Comparison of ENCODE assay signal across 11 mouse cellular contexts in genomic region chr12:25311728-25312127, GRCm38 (mm10).
A peak's percentile ranks its signal among the peaks of the same experiment; 100 is the strongest.
DNase-seq lines count a peak whose midpoint lies in the region; ATAC-seq lines count a peak whose summit lies in the region.
"Had no signal": no experiment of that assay in that cellular context is flagged by ENCODE, and none has a peak within 500 bp of the region (broad histone marks: within the 10 kb centered on the region; RNA-seq: fewer than 3 reads in every experiment).

No protein-coding gene starts in this region.

- H3K9ac ChIP-seq in lung, embryonic 15.5 days = no peak overlapping the region
- H3K9ac ChIP-seq: hindbrain, embryonic 12.5 days; liver, embryonic 14.5 days had no signal

- DNase-seq in lung, postnatal 10 days = no peak
- DNase-seq in induced T-regulatory cell, adult 2 months (ENCODE audit: low read depth) = peak; percentile 81
- peak; percentile 37 to 41 for DNase-seq in spleen, adult 18-20 months
- DNase-seq in layer of hippocampus, postnatal 14 days (ENCODE audit: low spot score in 2 of 2) = no peak
- no peak for DNase-seq in neural tube, embryonic 10.5 days (ENCODE audit: extremely low spot score, low spot score)
- DNase-seq in kidney, adult 8-10 months = no peak
- no peak for DNase-seq in layer of hippocampus, adult 11-12 months (ENCODE audit: low spot score)

- ATAC-seq in lung, embryonic 15.5 days (ENCODE audit: borderline replicate concordance, extremely low read depth, low FRiP score, low TSS enrichment) = no peak

- H3K4me1 ChIP-seq in lung, embryonic 15.5 days = peaks cover 21% of the 10 kb centered on the region
- H3K4me1 ChIP-seq: hindbrain, embryonic 12.5 days had no signal

- no peaks in the 10 kb centered on the region for H3K9me3 ChIP-seq in lung, embryonic 15.5 days
- H3K9me3 ChIP-seq: hindbrain, embryonic 12.5 days had no signal

- H3K4me3 ChIP-seq in lung, embryonic 15.5 days = no peak overlapping the region
- H3K4me3 ChIP-seq: hindbrain, embryonic 12.5 days; left cerebral cortex, adult 2 months had no signal

- H3K27me3 ChIP-seq in lung, embryonic 15.5 days = no peaks in the 10 kb centered on the region
- H3K27me3 ChIP-seq: hindbrain, embryonic 12.5 days had no signal

- peak overlapping the region; percentile 69 for H3K27ac ChIP-seq in lung, embryonic 15.5 days
- H3K27ac ChIP-seq: hindbrain, embryonic 12.5 days; left cerebral cortex, adult 2 months; liver, embryonic 14.5 days had no signal

- 88% methylated on average over 7 of the region's 7 CpGs for WGBS in lung, embryonic 15.5 days

- H3K4me2 ChIP-seq in lung, embryonic 15.5 days = no peak overlapping the region
- H3K4me2 ChIP-seq: hindbrain, embryonic 12.5 days had no signal

- H3K36me3 ChIP-seq in lung, embryonic 15.5 days = no peaks in the 10 kb centered on the region
- H3K36me3 ChIP-seq: hindbrain, embryonic 12.5 days had no signal

Comparison
In these comparisons a context has a peak if more than half of its experiments do, and no peak if none do; other contexts are left out.
1. DNase-seq: peak in induced T-regulatory cell, adult 2 months (single experiment) and spleen, adult 18-20 months (2 of 2); none in lung, postnatal 10 days (single experiment), layer of hippocampus, postnatal 14 days (0 of 2), neural tube, embryonic 10.5 days (single experiment), kidney, adult 8-10 months (0 of 2) and layer of hippocampus, adult 11-12 months (single experiment).